Comparison of ENCODE assay signal across 8 mouse cellular contexts in genomic region chr19:32759357-32760024, GRCm38 (mm10). TPM values are rescaled to one million over a fixed set of nuclear protein-coding genes. Genes with fewer than 3 reads are reported as not detected.
A peak's percentile ranks its signal among the peaks of the same experiment; 100 is the strongest.
DNase-seq lines count a peak whose midpoint lies in the region; ATAC-seq and TF ChIP-seq lines count a peak whose summit lies in the region.

No protein-coding gene starts in this region.

- DNase-seq in heart, adult 2 months = no peak
- DNase-seq in heart, postnatal 10 days = no peak
- DNase-seq in A20 (ENCODE audit: low read depth, low spot score) = peak; percentile 71
- DNase-seq in forebrain, embryonic 10.5 days (ENCODE audit: extremely low spot score, low spot score) = no peak
- DNase-seq in liver, embryonic 13.5 days = no peak
- DNase-seq in ovary, postnatal 14 days (ENCODE audit: low spot score) = no peak
- DNase-seq in layer of hippocampus, postnatal 36 days = no peak
- no peak for DNase-seq in yolk sac, embryonic 10.5 days (ENCODE audit: low spot score)

- no peak for TF ChIP-seq CTCF in heart, adult 2 months (IDR thresholded peaks at IDR 0.05)

- H3K9me3 ChIP-seq in forebrain, embryonic 10.5 days = no peaks in the 10 kb centered on the region
- no peaks in the 10 kb centered on the region for H3K9me3 ChIP-seq in liver, embryonic 13.5 days (replicated peaks)

- H3K4me1 ChIP-seq in heart, adult 2 months (ENCODE audit: control insufficient read depth, insufficient read depth, low read length) = peaks cover 11% of the 10 kb centered on the region
- peaks cover 38% of the 10 kb centered on the region for H3K4me1 ChIP-seq in forebrain, embryonic 10.5 days
- peaks cover 44% of the 10 kb centered on the region for H3K4me1 ChIP-seq in liver, embryonic 13.5 days (replicated peaks)

- H3K36me3 ChIP-seq in heart, adult 2 months (ENCODE audit: control insufficient read depth, insufficient read depth, low read length) = peaks cover 28% of the 10 kb centered on the region
- H3K36me3 ChIP-seq in forebrain, embryonic 10.5 days (replicated peaks) = peaks cover 30% of the 10 kb centered on the region
- H3K36me3 ChIP-seq in liver, embryonic 13.5 days = no peaks in the 10 kb centered on the region

- no peaks in the 10 kb centered on the region for H3K27me3 ChIP-seq in heart, adult 2 months (ENCODE audit: control insufficient read depth, insufficient read depth, low read length)
- peaks cover 4% of the 10 kb centered on the region for H3K27me3 ChIP-seq in forebrain, embryonic 10.5 days (ENCODE audit: poor library complexity, severe bottlenecking)
- 0 out of 2 replicates have a peak, but pooled peaks cover under 1% of the 10 kb centered on the region for H3K27me3 ChIP-seq in liver, embryonic 13.5 days

- peak overlapping the region; percentile 96 for H3K4me3 ChIP-seq in heart, adult 2 months
- H3K4me3 ChIP-seq in forebrain, embryonic 10.5 days = peak overlapping the region; percentile 97
- H3K4me3 ChIP-seq in liver, embryonic 13.5 days (replicated peaks) = peak overlapping the region; percentile 95

- peak overlapping the region; percentile 100 for H3K4me2 ChIP-seq in liver, embryonic 13.5 days

- no peak for TF ChIP-seq POLR2A in heart, adult 2 months (IDR thresholded peaks at IDR 0.05; ENCODE audit: insufficient read depth, low read depth, low read length)

- no peak for ATAC-seq in liver, embryonic 13.5 days (ENCODE audit: low read depth)

- H3K27ac ChIP-seq in heart, adult 2 months = peak overlapping the region; percentile 97
- H3K27ac ChIP-seq in forebrain, embryonic 10.5 days = no peak overlapping the region
- no peak overlapping the region for H3K27ac ChIP-seq in liver, embryonic 13.5 days

- WGBS in heart, adult 2 months = 3% methylated on average over 8 of the region's 8 CpGs
- 2% methylated on average over 8 of the region's 8 CpGs for WGBS in forebrain, embryonic 10.5 days
- 7% methylated on average over 8 of the region's 8 CpGs for WGBS in liver, embryonic 13.5 days (ENCODE audit: insufficient replicate concordance)

- intact Hi-C loops in heart, adult 2 months (cut with DNase I) = loop anchor here (5.0 to 10.0 kb wide), 4 partner anchors 55 to 323 kb away; partner anchors contain the start of gene Papss2
- intact Hi-C loops in heart, postnatal 10 days (cut with DNase I) = loop anchor here (5.0 kb wide), 2 partner anchors 128 to 353 kb away; no protein-coding TSS in a partner anchor

- peaks cover 9% of the 10 kb centered on the region for H3K79me2 ChIP-seq in heart, adult 2 months (replicated peaks; ENCODE audit: control insufficient read depth, insufficient read depth, low read length)

- no peak for TF ChIP-seq EP300 in heart, adult 2 months (IDR thresholded peaks at IDR 0.05; ENCODE audit: insufficient read depth, low read depth, low read length)

- H3K9ac ChIP-seq in heart, adult 2 months (ENCODE audit: low read depth, low read length) = peak overlapping the region; percentile 70
- peak overlapping the region; percentile 90 for H3K9ac ChIP-seq in liver, embryonic 13.5 days

RNA-seq across cellular contexts. Expression of gene Pten, which starts 2.2 kb away (rescaled TPM):
- total RNA-seq in heart, adult 2 months (2021) = 10 to 100 TPM; 59.7 to 67.9 TPM
- polyA plus RNA-seq in heart, adult 2 months (2012; rRNA removed) = 9.6 and 17.5 TPM in 2 replicates
- total RNA-seq in heart, postnatal 10 days (2021) = 10 to 100 TPM; 52.7 to 60.3 TPM
- 7.3 and 8.7 TPM in 2 replicates for polyA plus RNA-seq in forebrain, embryonic 10.5 days (2016; fragmentation: Nextera tagmentation; extraction: Ambion mirVana)
- 2.8 and 3.2 TPM in 2 replicates for polyA plus RNA-seq in liver, embryonic 13.5 days (2015; fragmentation: Nextera tagmentation; extraction: Ambion mirVana)
- 100 to 1,000 TPM; 120 to 127 TPM for total RNA-seq in layer of hippocampus, postnatal 36 days (2021)

RNA-seq across cellular contexts. Expression of gene Atad1, which starts 19.9 kb away (rescaled TPM):
- 100 to 1,000 TPM in 1 of 2 experiments, 10 to 100 TPM in 1; 82.1 to 104 TPM for total RNA-seq in heart, adult 2 months (2021)
- 25.2 and 52.9 TPM in 2 replicates for polyA plus RNA-seq in heart, adult 2 months (2012; rRNA removed)
- 10 to 100 TPM; 81.6 to 82.3 TPM for total RNA-seq in heart, postnatal 10 days (2021)
- polyA plus RNA-seq in forebrain, embryonic 10.5 days (2016; fragmentation: Nextera tagmentation; extraction: Ambion mirVana) = 79.9 and 81.1 TPM in 2 replicates
- 25.3 and 32.4 TPM in 2 replicates for polyA plus RNA-seq in liver, embryonic 13.5 days (2015; fragmentation: Nextera tagmentation; extraction: Ambion mirVana)
- total RNA-seq in layer of hippocampus, postnatal 36 days (2021) = 100 to 1,000 TPM in 1 of 2 experiments, 10 to 100 TPM in 1; 96.8 to 101 TPM
